Mouse (Mus musculus): ENCODE measurements around the gene Ninj1.

- TF ChIP-seq CTCF (conservative IDR thresholded peaks at IDR 0.05; ENCODE audit: insufficient read depth, insufficient read length, low read depth, low read length) (no peak), POLR2A (IDR thresholded peaks at IDR 0.05; ENCODE audit: low read depth, low read length) (no peak)
Measured at GRCm38 (mm10) chr13:49167081-49167480, 20.2 kb upstream of the Ninj1 start.
